Mouse (Mus musculus) CH12.LX (cell line): Measurements from ENCODE around the gene Creb3l1. TPM values are rescaled to one million over a fixed set of nuclear protein-coding genes. Genes with fewer than 3 reads are reported as not detected.

ENCODE experiments used
- DNase-seq: peaks from one replicate; pipeline ENCODE4 v3.0.0-alpha.2; 2013; ENCODE audit errors: extremely low read depth
- H3K27ac ChIP-seq: 2 replicates; pipeline ENCODE4 v1.5.1; 2012; ENCODE audit warnings: low read depth, mild to moderate bottlenecking, control low read depth, moderate library complexity; ENCODE audit not compliant: insufficient read depth
- H3K27me3 ChIP-seq: replicated peaks from 2 replicates; pipeline ENCODE3; 2012; ENCODE audit warnings: inconsistent platforms
- H3K36me3 ChIP-seq, 2 experiments: replicated peaks in 1 of 2; 2 replicates each; pipeline versions ENCODE3 to v1.6.1; 2012; ENCODE audit warnings: inconsistent platforms in 1 of 2, low read length in 1 of 2, mild to moderate bottlenecking in 1 of 2, mixed read lengths in 1 of 2, moderate library complexity in 1 of 2; ENCODE audit not compliant: control insufficient read depth in 1 of 2, insufficient read depth in 1 of 2
- H3K4me1 ChIP-seq, 2 experiments: 2 replicates each; pipeline ENCODE4 v1.6.1; 2012; ENCODE audit warnings: inconsistent platforms in 1 of 2, moderate library complexity in 1 of 2; ENCODE audit not compliant: insufficient read depth in 2 of 2, control insufficient read depth in 1 of 2
- H3K4me2 ChIP-seq: 2 replicates; pipeline ENCODE4 v1.6.1; 2012; ENCODE audit warnings: low read depth, mild to moderate bottlenecking, control low read depth; ENCODE audit not compliant: poor library complexity, insufficient read depth, severe bottlenecking
- H3K4me3 ChIP-seq, 3 experiments: fragments of 150-350 bp in 1 of 3; sonication (generic) in 1 of 3; replicated peaks in 1 of 3; 2 replicates each; pipeline versions ENCODE3 to v1.5.1; 2011 to 2012; ENCODE audit warnings: low read depth in 2 of 3, low read length in 2 of 3, mild to moderate bottlenecking in 2 of 3, moderate library complexity in 2 of 3, control low read depth in 1 of 3, improper control_type of control experiment in 1 of 3, inconsistent platforms in 1 of 3, mixed read lengths in 1 of 3; ENCODE audit not compliant: poor library complexity in 1 of 3
- H3K79me2 ChIP-seq: replicated peaks from 2 replicates; pipeline ENCODE4 v1.6.1; 2012; ENCODE audit warnings: mild to moderate bottlenecking, moderate library complexity; ENCODE audit not compliant: control insufficient read depth, poor library complexity, insufficient read depth, severe bottlenecking; ENCODE audit errors: extremely low read depth
- H3K9ac ChIP-seq: 2 replicates; pipeline ENCODE4 v1.6.1; 2012; ENCODE audit warnings: low read depth, mild to moderate bottlenecking, control low read depth, moderate library complexity; ENCODE audit not compliant: insufficient read depth
- H3K9me3 ChIP-seq: replicated peaks from 2 replicates; pipeline ENCODE3; 2012; ENCODE audit warnings: low read length, inconsistent platforms, mixed read lengths
- CTCF ChIP-seq, 2 experiments: IDR thresholded peaks in 1 of 2; conservative IDR thresholded peaks in 1 of 2; 2 replicates each; pipeline ENCODE4 v1.5.1; 2011 to 2012; ENCODE audit warnings: low read depth in 2 of 2, low read length in 2 of 2, improper control_type of control experiment in 1 of 2, inconsistent platforms in 1 of 2, mild to moderate bottlenecking in 1 of 2, moderate library complexity in 1 of 2
- E2F4 ChIP-seq: IDR thresholded peaks from 2 replicates; pipeline ENCODE4 v1.6.1; 2011; ENCODE audit warnings: low read depth, low read length, improper control_type of control experiment; ENCODE audit not compliant: insufficient replicate concordance
- EP300 ChIP-seq: IDR thresholded peaks from 2 replicates; pipeline ENCODE4 v1.6.1; 2011; ENCODE audit warnings: low read length, improper control_type of control experiment
- ETS1 ChIP-seq: conservative IDR thresholded peaks from 2 replicates; pipeline ENCODE4 v1.6.1; 2012; ENCODE audit warnings: low read depth, mild to moderate bottlenecking, inconsistent platforms, low read length, improper control_type of control experiment, moderate library complexity
- HCFC1 ChIP-seq: IDR thresholded peaks from 2 replicates; pipeline ENCODE4 v1.6.1; 2012; ENCODE audit warnings: low read depth, mild to moderate bottlenecking, inconsistent platforms, low read length, improper control_type of control experiment
- IRF4 ChIP-seq: IDR thresholded peaks from 2 replicates; pipeline ENCODE4 v1.6.1; 2014; ENCODE audit warnings: low read depth, mild to moderate bottlenecking, inconsistent platforms, low read length, improper control_type of control experiment
- JUN ChIP-seq: IDR thresholded peaks from 2 replicates; pipeline ENCODE4 v1.6.1; 2011; ENCODE audit warnings: low read depth, mild to moderate bottlenecking, low read length, improper control_type of control experiment, moderate library complexity; ENCODE audit not compliant: insufficient read depth
- KAT2A ChIP-seq: IDR thresholded peaks from 2 replicates; pipeline ENCODE4 v1.6.1; 2012; ENCODE audit warnings: low read length, improper control_type of control experiment, inconsistent platforms; ENCODE audit not compliant: insufficient replicate concordance
- MAFK ChIP-seq: IDR thresholded peaks from 2 replicates; pipeline ENCODE4 v1.6.1; 2011; ENCODE audit warnings: low read length, improper control_type of control experiment; ENCODE audit not compliant: insufficient replicate concordance
- MAX ChIP-seq: IDR thresholded peaks from 2 replicates; pipeline ENCODE4 v1.6.1; 2011; ENCODE audit warnings: low read length, improper control_type of control experiment
- MEF2A ChIP-seq: IDR thresholded peaks from 2 replicates; pipeline ENCODE4 v1.6.1; 2014; ENCODE audit warnings: low read depth, mild to moderate bottlenecking, inconsistent platforms, low read length, improper control_type of control experiment, borderline replicate concordance
- MXI1 ChIP-seq: IDR thresholded peaks from 2 replicates; pipeline ENCODE4 v1.6.1; 2011; ENCODE audit warnings: mild to moderate bottlenecking, low read depth, low read length, improper control_type of control experiment
- MYC ChIP-seq: IDR thresholded peaks from 2 replicates; pipeline ENCODE4 v1.6.1; 2011; ENCODE audit warnings: low read depth, mild to moderate bottlenecking, improper control_type of control experiment, low read length
- POLR2A ChIP-seq: IDR thresholded peaks from 2 replicates; pipeline ENCODE4 v1.6.1; 2011; ENCODE audit warnings: low read depth, mild to moderate bottlenecking, improper control_type of control experiment, low read length
- POLR2AphosphoS2 ChIP-seq: IDR thresholded peaks from 2 replicates; pipeline ENCODE4 v1.6.1; 2011; ENCODE audit warnings: low read depth, low read length, improper control_type of control experiment
- RAD21 ChIP-seq: IDR thresholded peaks from 2 replicates; pipeline ENCODE4 v1.6.1; 2011; ENCODE audit warnings: low read depth, mild to moderate bottlenecking, low read length, improper control_type of control experiment, moderate library complexity
- RCOR1 ChIP-seq: conservative IDR thresholded peaks from 2 replicates; pipeline ENCODE4 v1.6.1; 2012; ENCODE audit warnings: low read depth, mild to moderate bottlenecking, inconsistent platforms, low read length, improper control_type of control experiment
- SIN3A ChIP-seq: IDR thresholded peaks from 2 replicates; pipeline ENCODE4 v1.6.1; 2012; ENCODE audit warnings: low read length, improper control_type of control experiment, inconsistent platforms
- SMC3 ChIP-seq: IDR thresholded peaks from 2 replicates; pipeline ENCODE4 v1.6.1; 2011; ENCODE audit warnings: low read depth, low read length, improper control_type of control experiment
- UBTF ChIP-seq: IDR thresholded peaks from 2 replicates; pipeline ENCODE4 v1.6.1; 2012; ENCODE audit warnings: low read depth, mild to moderate bottlenecking, inconsistent platforms, low read length, improper control_type of control experiment, moderate library complexity
- ZKSCAN1 ChIP-seq: IDR thresholded peaks from 2 replicates; pipeline ENCODE4 v1.6.1; 2012; ENCODE audit warnings: low read depth, inconsistent platforms, low read length, improper control_type of control experiment, borderline replicate concordance
- ZMIZ1 ChIP-seq: IDR thresholded peaks from 2 replicates; pipeline ENCODE4 v1.6.1; 2012; ENCODE audit warnings: low read depth, mild to moderate bottlenecking, inconsistent platforms, low read length, improper control_type of control experiment
- ZNF384 ChIP-seq: IDR thresholded peaks from 2 replicates; pipeline ENCODE4 v1.6.1; 2012; ENCODE audit warnings: low read depth, low read length, improper control_type of control experiment, inconsistent platforms
- dilution Hi-C: fragments of 300-500 bp; cut with MboI; formaldehyde crosslinking; loops from 2 replicates; pipeline ENCODE4 v1.14.3; 2020; ENCODE audit warnings: low sequenced_read_pairs; ENCODE audit not compliant: extremely low pct_unique_long_range_greater_than_20kb, extremely low pct_ligation_motif_present
- in situ Hi-C: fragments of 300-500 bp; cut with MboI; formaldehyde crosslinking; loops from 3 replicates; pipeline ENCODE4 v1.14.3; 2019; ENCODE audit warnings: low sequenced_read_pairs, low pct_ligation_motif_present, low pct_unique_long_range_greater_than_20kb, mixed read lengths
- polyA plus RNA-seq: library from polyadenylated mRNA; unstranded; fragments of >175 nt; gene quantifications from 2 replicates; pipeline ENCODE4 v1.2.1, GENCODE M21; 2012; ENCODE audit warnings: low read depth; ENCODE audit not compliant: insufficient read length
- total RNA-seq, 2 experiments: library from RNA; depleted of rRNA; stranded (reverse); fragments of 300-350 nt in 1 of 2; fragments of >200 nt in 1 of 2; gene quantifications; 2 replicates each; pipeline ENCODE4 v1.2.3; 2012 to 2014

The Creb3l1 gene
- total and polyA plus RNA-seq, 3 experiments: 0.08 to 2.0 (median 0.59) TPM

DNA sequence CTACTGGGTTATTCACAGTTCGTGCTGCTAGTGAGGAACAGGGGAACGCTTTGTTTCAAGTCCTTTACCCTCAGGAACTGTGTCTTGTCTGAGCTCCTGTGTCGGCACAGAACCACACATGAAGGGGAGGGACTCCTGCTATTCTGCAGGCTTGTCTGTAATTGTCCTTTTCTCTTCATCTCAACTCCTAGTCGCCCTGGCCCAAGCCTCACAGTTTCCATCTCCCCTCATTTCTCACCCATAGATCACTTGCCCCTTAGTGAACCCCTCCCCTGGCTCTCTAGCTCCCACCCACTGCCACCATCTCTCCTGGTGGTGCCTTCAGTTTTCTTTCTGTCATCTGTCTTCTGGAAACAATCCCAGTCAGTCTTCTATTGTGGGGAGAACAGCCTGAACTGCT lies 44.1 kb downstream of the Creb3l1 start:
- DNase-seq: no peak
- in situ Hi-C loops (no loop called here), dilution Hi-C loops (no loop called here)
- TF ChIP-seq CTCF (conservative IDR thresholded peaks at IDR 0.05 in 1 of 2, IDR thresholded peaks at IDR 0.05 in 1 of 2; ENCODE audit: low read depth in 2 of 2, low read length in 2 of 2): no peak
- no peak for TF ChIP-seq MXI1
- no peak for TF ChIP-seq MAFK
- TF ChIP-seq E2F4: no peak
- no peak for TF ChIP-seq ETS1
- TF ChIP-seq UBTF: no peak
- TF ChIP-seq ZMIZ1: no peak
- no peak for TF ChIP-seq ZKSCAN1
- no peak for TF ChIP-seq KAT2A
- TF ChIP-seq HCFC1: no peak
- no peak for TF ChIP-seq EP300
- no peak for TF ChIP-seq MEF2A
- TF ChIP-seq SIN3A: no peak
- TF ChIP-seq SMC3: no peak
- TF ChIP-seq RCOR1: no peak
- TF ChIP-seq ZNF384: no peak
- no peak for TF ChIP-seq POLR2A
- no peak for TF ChIP-seq MAX
- TF ChIP-seq MYC: no peak
- TF ChIP-seq JUN: no peak
- Histone ChIP-seq H3K4me3 (no peak overlapping the region), H3K9me3 (no peaks in the 10 kb centered on the region), H3K4me1 (peaks cover 6 to 16% of the 10 kb centered on the region in 2 experiments), H3K36me3 (peaks cover 0 to 7% of the 10 kb centered on the region in 2 experiments), H3K27me3 (peaks cover 11% of the 10 kb centered on the region), H3K9ac (no peak overlapping the region), H3K79me2 (no peaks in the 10 kb centered on the region), H3K4me2 (no peak overlapping the region), H3K27ac (no peak overlapping the region)

DNA sequence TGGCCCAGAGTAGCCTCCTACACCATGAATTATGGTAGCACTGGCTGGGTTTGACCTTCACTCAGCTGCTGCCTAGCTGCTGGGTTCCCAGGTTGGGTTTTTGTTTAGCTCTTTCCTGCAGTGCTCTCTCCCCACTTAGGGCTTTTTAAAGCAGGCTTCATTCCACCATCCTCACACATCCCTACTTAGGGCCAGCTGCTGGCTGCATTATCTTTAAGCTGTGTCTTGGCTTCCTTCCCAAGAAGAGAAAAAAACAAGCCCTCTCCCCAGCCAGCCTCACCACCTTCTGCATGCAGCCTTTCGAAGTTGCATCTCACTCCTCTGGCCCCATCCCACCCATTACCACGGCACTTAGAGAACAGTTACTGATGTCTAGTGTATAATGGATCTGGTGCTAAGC lies 45.8 kb downstream of the Creb3l1 start:
- in situ Hi-C loops (no loop called here), dilution Hi-C loops (no loop called here)
- no peak for DNase-seq
- Histone ChIP-seq H3K36me3 (peaks cover 0 to 7% of the 10 kb centered on the region in 2 experiments), H3K9me3 (no peaks in the 10 kb centered on the region), H3K4me2 (no peak overlapping the region), H3K27ac (no peak overlapping the region), H3K4me1 (peaks cover 6% of the 10 kb centered on the region in 2 experiments), H3K4me3 (no peak overlapping the region), H3K79me2 (no peaks in the 10 kb centered on the region), H3K9ac (no peak overlapping the region), H3K27me3 (peaks cover 16% of the 10 kb centered on the region)
- TF ChIP-seq JUN (no peak), MAX (no peak), MEF2A (no peak), E2F4 (no peak), KAT2A (no peak), POLR2A (no peak), MYC (no peak), CTCF (conservative IDR thresholded peaks at IDR 0.05 in 1 of 2, IDR thresholded peaks at IDR 0.05 in 1 of 2; ENCODE audit: low read depth in 2 of 2, low read length in 2 of 2) (no peak), POLR2AphosphoS2 (no peak), IRF4 (no peak), HCFC1 (no peak), MAFK (no peak), EP300 (no peak), RAD21 (no peak), SIN3A (no peak), RCOR1 (no peak), ZMIZ1 (no peak), MXI1 (no peak), SMC3 (no peak)
